Mouse (Mus musculus) adrenal gland, adult 8-10 months (tissue): ENCODE data around the gene Gimap1. TPM values are rescaled to one million over a fixed set of nuclear protein-coding genes. Genes with fewer than 3 reads are reported as not detected.

Experiments
- total RNA-seq, 4 experiments: library from RNA; stranded (reverse); gene quantifications; 2 replicates each; pipeline ENCODE4 v1.2.4; 2022

Gimap1 gene
- total RNA-seq, 4 experiments from 2014 or later, result 7.4 to 18.7 (median 11.0) TPM

Other genes starting within 250 kb of the Gimap1 start
- gene Atp6v0e2, start 201.4 kb upstream of the Gimap1 start, total RNA-seq, result 100 to 1,000 TPM; 100 to 130 (median 113) TPM
- gene Lrrc61, start 184.3 kb upstream of the Gimap1 start, total RNA-seq, result 10 to 100 TPM; 45.6 to 49.5 (median 49.1) TPM
- 100 to 1,000 TPM in 1 of 4 experiments, 10 to 100 TPM in 3; 68.8 to 138 (median 88.5) TPM for gene Rarres2, start 166.3 kb upstream of the Gimap1 start, total RNA-seq
- gene Gm45021, start 149.4 kb upstream of the Gimap1 start, total RNA-seq, result not detected
- 10 to 100 TPM; 59.1 to 84.5 (median 79.5) TPM for gene Repin1, start 145.2 kb upstream of the Gimap1 start, total RNA-seq
- gene Gm44965, start 145.1 kb upstream of the Gimap1 start, total RNA-seq, result 1 to 10 TPM in 3 of 4 experiments, not detected in 1; 1.8 to 7.7 (median 2.6) TPM
- 10 to 100 TPM; 10.8 to 14.9 (median 13.4) TPM for gene Zfp775, start 137.0 kb upstream of the Gimap1 start, total RNA-seq
- 1 to 10 TPM; 1.9 to 6.3 (median 4.1) TPM for gene AI854703, start 112.3 kb upstream of the Gimap1 start, total RNA-seq
- gene Gimap8, start 91.8 kb upstream of the Gimap1 start, total RNA-seq, result 10 to 100 TPM in 2 of 4 experiments, 1 to 10 TPM in 2; 9.1 to 15.2 (median 11.7) TPM
- gene Gimap9, start 62.9 kb upstream of the Gimap1 start, total RNA-seq, result 1 to 10 TPM; 6.9 to 8.3 (median 7.0) TPM
- gene Gimap4, start 54.5 kb upstream of the Gimap1 start, total RNA-seq, result 10 to 100 TPM; 29.1 to 56.5 (median 49.4) TPM
- gene Gimap6, start 30.8 kb upstream of the Gimap1 start, total RNA-seq, result 10 to 100 TPM; 53.5 to 89.6 (median 66.6) TPM
- 1 to 10 TPM; 1.9 to 6.3 (median 3.6) TPM for gene Gm28053, start 20.4 kb upstream of the Gimap1 start, total RNA-seq
- gene Gimap7, start 20.4 kb upstream of the Gimap1 start, total RNA-seq, result under 1 TPM in 3 of 4 experiments, not detected in 1; 0.28 to 0.83 (median 0.52) TPM
- 10 to 100 TPM; 13.9 to 22.5 (median 16.9) TPM for gene Gimap5, start 7.1 kb downstream of the Gimap1 start, total RNA-seq
- gene Gimap3, start 31.8 kb downstream of the Gimap1 start, total RNA-seq, result 10 to 100 TPM in 3 of 4 experiments, 1 to 10 TPM in 1; 9.6 to 18.3 (median 13.7) TPM
- gene Tmem176a, start 101.9 kb downstream of the Gimap1 start, total RNA-seq, result 100 to 1,000 TPM; 404 to 478 (median 432) TPM
- 100 to 1,000 TPM; 722 to 872 (median 775) TPM for gene Tmem176b, start 102.4 kb downstream of the Gimap1 start, total RNA-seq
- not detected for gene Aoc1, start 133.8 kb downstream of the Gimap1 start, total RNA-seq
- not detected for gene 1600015I10Rik, start 190.8 kb downstream of the Gimap1 start, total RNA-seq
- gene Doxl2, start 235.9 kb downstream of the Gimap1 start, total RNA-seq, result under 1 TPM in 1 of 4 experiments, not detected in 3; 0.24 TPM
- under 1 TPM in 2 of 4 experiments, not detected in 2; 0.14 to 0.32 TPM for gene Svs1, start 247.8 kb downstream of the Gimap1 start, total RNA-seq